Mouse (Mus musculus) small intestine, adult 2 months (tissue): ENCODE results near the gene Polg2. TPM values are rescaled to one million over a fixed set of nuclear protein-coding genes. Genes with fewer than 3 reads are reported as not detected.
"Not testable (repeated sequence)": the region's sequence is repeated elsewhere in the genome, so short reads cannot be mapped to it uniquely, and the experiment has no call there.

Experiments used
- H3K27ac ChIP-seq: fragments of 200-500 bp; 2 replicates; pipeline ENCODE4 v1.5.1; 2012; ENCODE audit warnings: low read depth, low read length, control low read depth, inconsistent platforms; ENCODE audit not compliant: insufficient read depth
- H3K27me3 ChIP-seq: fragments of 200-500 bp; 2 replicates; pipeline ENCODE4 v1.6.1; 2012; ENCODE audit warnings: mild to moderate bottlenecking, moderate library complexity, low read length, inconsistent platforms; ENCODE audit not compliant: control insufficient read depth, insufficient read depth
- H3K36me3 ChIP-seq: fragments of 200-500 bp; 2 replicates; pipeline ENCODE4 v1.6.1; 2012; ENCODE audit warnings: mild to moderate bottlenecking, low read length, control low read depth, inconsistent platforms; ENCODE audit not compliant: control insufficient read depth, insufficient read depth
- H3K4me1 ChIP-seq: fragments of 200-500 bp; 2 replicates; pipeline ENCODE4 v1.6.1; 2012; ENCODE audit warnings: low read length, inconsistent platforms, mixed read lengths; ENCODE audit not compliant: control insufficient read depth, insufficient read depth, insufficient read length
- H3K4me3 ChIP-seq: fragments of 200-500 bp; 2 replicates; pipeline ENCODE4 v1.5.1; 2012; ENCODE audit warnings: low read depth, mild to moderate bottlenecking, control low read depth, inconsistent platforms, low read length, moderate library complexity
- CTCF ChIP-seq: fragments of 200-500 bp; IDR thresholded peaks from 2 replicates; pipeline ENCODE4 v1.5.1; 2012; ENCODE audit warnings: low read depth, mild to moderate bottlenecking, control low read depth, inconsistent platforms, low read length, moderate library complexity, mixed read lengths; ENCODE audit not compliant: insufficient replicate concordance, insufficient read length; ENCODE audit errors: extremely low read depth
- POLR2A ChIP-seq: fragments of 200-500 bp; IDR thresholded peaks from 2 replicates; pipeline ENCODE4 v1.6.1; 2012; ENCODE audit warnings: low read depth, mild to moderate bottlenecking, control low read depth, inconsistent platforms, low read length, moderate library complexity
- WGBS: fragments of 180-500 bp; shearing (Covaris S2); methylation state at CpG from one replicate; pipeline ENCODE4 v1.1.7; 2018; 5-methylcytosine and 5-hydroxymethylcytosine counted together
- polyA plus RNA-seq: library from polyadenylated mRNA; depleted of rRNA; stranded (reverse); fragments of >200 nt; gene quantifications from 2 replicates; pipeline ENCODE4 v1.2.3, GENCODE M21; 2012

Polg2 gene
- polyA plus RNA-seq, 1 experiment: 11.0 TPM

- 90% methylated on average over 5 of the region's 5 CpGs for WGBS
- TF ChIP-seq POLR2A: no peak
- TF ChIP-seq CTCF: no peak
- H3K36me3 ChIP-seq: peaks cover 2% of the 10 kb centered on the region
These were observed 18.8 kb downstream of the Polg2 start for GRCm38 (mm10) chr11:106760511-106760910.

DNA sequence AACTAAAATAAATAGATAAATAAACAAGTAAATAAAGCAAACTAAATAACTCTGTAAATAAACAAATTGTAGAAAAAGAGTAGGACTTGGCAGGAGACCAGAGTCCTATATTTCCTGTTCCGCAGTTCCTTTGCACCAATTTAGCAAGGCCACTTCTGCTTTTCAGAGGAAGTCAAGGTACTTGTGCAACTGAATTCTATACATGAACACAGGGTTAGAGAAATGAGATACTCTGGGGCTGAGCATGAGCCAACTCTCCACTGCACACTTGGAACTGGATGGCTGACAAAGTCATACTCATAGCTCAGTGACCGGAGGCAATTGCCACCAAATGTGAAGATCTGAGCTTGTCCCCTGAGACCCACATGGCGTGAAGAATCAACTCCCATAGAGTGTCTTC lies 20.3 kb downstream of the Polg2 start:
- Histone ChIP-seq H3K4me1 (peaks cover 2% of the 10 kb centered on the region), H3K4me3 (no peak overlapping the region), H3K27me3 (no peaks in the 10 kb centered on the region), H3K36me3 (no peaks in the 10 kb centered on the region), H3K27ac (0 out of 2 replicates have a peak overlapping the region, but pooled peaks have one; percentile 3)
- WGBS: 89% methylated on average over 3 of the region's 3 CpGs
- TF ChIP-seq POLR2A (no peak), CTCF (no peak)

More at GRCm38 (mm10) chr11:106760511-106760910, 18.8 kb downstream of the Polg2 start:
- peaks cover 2% of the 10 kb centered on the region for H3K4me1 ChIP-seq
- no peak overlapping the region for H3K4me3 ChIP-seq
- no peaks in the 10 kb centered on the region for H3K27me3 ChIP-seq
- 0 out of 2 replicates have a peak overlapping the region, but pooled peaks have one; percentile 69 for H3K27ac ChIP-seq

GRCm38 (mm10) chr11:106755583-106755982 lies 23.8 kb downstream of the Polg2 start:
- H3K4me1 ChIP-seq: no peaks in the 10 kb centered on the region; the same call in none of the 2 replicates
- TF ChIP-seq POLR2A: no peak
- TF ChIP-seq CTCF: no peak
- 30% methylated on average over 5 of the region's 5 CpGs for WGBS
- H3K27ac ChIP-seq: no peak overlapping the region
- no peak overlapping the region for H3K4me3 ChIP-seq
- no peaks in the 10 kb centered on the region for H3K27me3 ChIP-seq
- H3K36me3 ChIP-seq: no peaks in the 10 kb centered on the region

- H3K27ac ChIP-seq: no peak overlapping the region
- no peaks in the 10 kb centered on the region for H3K27me3 ChIP-seq
- H3K4me1 ChIP-seq: no peaks in the 10 kb centered on the region; the same call in 1 of the 2 replicates
- H3K4me3 ChIP-seq: no peak overlapping the region
- 31% methylated on average over 6 of the region's 6 CpGs for WGBS
- TF ChIP-seq POLR2A: no peak
- no peak for TF ChIP-seq CTCF
- no peaks in the 10 kb centered on the region for H3K36me3 ChIP-seq
These were observed 26.0 kb downstream of the Polg2 start for GRCm38 (mm10) chr11:106753314-106753713.

GRCm38 (mm10) chr11:106752103-106752502 lies 27.2 kb downstream of the Polg2 start:
- H3K4me3 ChIP-seq: no peak overlapping the region
- no peak for TF ChIP-seq POLR2A
- TF ChIP-seq CTCF: no peak
- WGBS: 47% methylated on average over 7 of the region's 7 CpGs
- H3K36me3 ChIP-seq: no peaks in the 10 kb centered on the region
- peak overlapping the region; percentile 92 for H3K27ac ChIP-seq
- H3K4me1 ChIP-seq: no peaks in the 10 kb centered on the region
- H3K27me3 ChIP-seq: no peaks in the 10 kb centered on the region

- no peaks in the 10 kb centered on the region for H3K4me1 ChIP-seq
- no peak for TF ChIP-seq POLR2A
- TF ChIP-seq CTCF: no peak
- WGBS: 70% methylated on average over 17 of the region's 17 CpGs
- peak within 1 kb of the TSS; percentile 49 for H3K4me3 ChIP-seq
- no peaks in the 10 kb centered on the region for H3K36me3 ChIP-seq
- H3K27me3 ChIP-seq: no peaks in the 10 kb centered on the region
- H3K27ac ChIP-seq: peak within 1 kb of the TSS; percentile 92
These were observed 28.0 kb downstream of the Polg2 start, which contains the start of gene Milr1 for GRCm38 (mm10) chr11:106751039-106752018. TSS of gene Milr1 (plus strand) at chr11:106751226.

GRCm38 (mm10) chr11:106750121-106750751 lies 29.1 kb downstream of the Polg2 start, which contains the start of gene Pecam1:
TSS of gene Pecam1 (minus strand) at chr11:106750628.
- WGBS: 68% methylated on average over 13 of the region's 13 CpGs
- no peak for TF ChIP-seq POLR2A
- TF ChIP-seq CTCF: no peak
- peak within 1 kb of the TSS; percentile 92 for H3K27ac ChIP-seq
- H3K36me3 ChIP-seq: no peaks in the 10 kb centered on the region
- H3K4me3 ChIP-seq: peak within 1 kb of the TSS; percentile 49
- no peaks in the 10 kb centered on the region for H3K27me3 ChIP-seq
- H3K4me1 ChIP-seq: no peaks in the 10 kb centered on the region

- not testable (repeated sequence) for H3K27me3 ChIP-seq, H3K36me3 ChIP-seq, H3K4me1 ChIP-seq
- peak overlapping the region; percentile 49 for H3K4me3 ChIP-seq
- peak overlapping the region; percentile 59 for H3K27ac ChIP-seq
- WGBS: 90% methylated on average over 7 of the region's 7 CpGs
These were observed 29.7 kb downstream of the Polg2 start for GRCm38 (mm10) chr11:106749557-106750120.
